Comparison of ENCODE assay signal across 14 mouse cellular contexts in the genomic region with DNA sequence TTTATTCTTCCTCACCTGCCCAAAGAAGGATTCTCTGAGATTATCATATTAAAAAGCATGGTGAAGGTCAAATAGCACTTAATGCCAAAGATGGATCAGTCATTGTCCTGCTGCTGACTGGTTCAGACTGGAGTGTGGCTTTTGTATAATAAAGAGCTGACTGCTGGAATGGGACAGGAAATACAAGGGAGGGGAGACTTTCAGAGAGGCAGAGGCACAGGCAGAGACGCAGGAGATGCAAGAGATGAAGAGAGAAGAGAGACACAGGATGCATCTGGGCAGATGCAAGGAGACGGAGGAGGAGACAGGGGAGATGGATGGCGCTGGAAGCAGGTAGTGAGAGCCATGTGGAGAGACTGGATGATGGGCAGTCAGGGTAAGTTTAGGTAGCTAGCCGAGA.
A peak's percentile ranks its signal among the peaks of the same experiment; 100 is the strongest.
DNase-seq lines count a peak whose midpoint lies in the region; ATAC-seq and TF ChIP-seq lines count a peak whose summit lies in the region.
"Had no signal": no experiment of that assay in that cellular context is flagged by ENCODE, and none has a peak within 500 bp of the region (broad histone marks: within the 10 kb centered on the region; RNA-seq: fewer than 3 reads in every experiment).

No protein-coding gene starts in this region.

- H3K27ac ChIP-seq in gastrocnemius, adult 2 months = no peak overlapping the region
- no peak overlapping the region for H3K27ac ChIP-seq in lung, embryonic 14.5 days (ENCODE audit: low read depth)
- H3K27ac ChIP-seq in liver, embryonic 15.5 days (replicated peaks) = no peak overlapping the region
- H3K27ac ChIP-seq: embryonic facial prominence, embryonic 15.5 days; forebrain, embryonic 15.5 days; hindbrain, embryonic 15.5 days; neural tube, embryonic 15.5 days had no signal

- no peak for DNase-seq in gastrocnemius, adult 2 months
- no peak for DNase-seq in gastrocnemius, adult 18-20 months (ENCODE audit: low spot score)
- DNase-seq in lung, embryonic 14.5 days = no peak
- DNase-seq in lung, postnatal 4 days = no peak
- DNase-seq in R1 (ENCODE audit: low read depth, low spot score) = peak; percentile 33
- no peak for DNase-seq in spleen, postnatal 10 days (ENCODE audit: low spot score in 2 of 2)
- DNase-seq in frontal cortex, postnatal 10 days (ENCODE audit: low spot score in 2 of 2) = no peak
- DNase-seq: gastrocnemius, postnatal 25 days; layer of hippocampus, adult 9-11 months had no signal

- intact Hi-C loops in gastrocnemius, adult 2 months (cut with DNase I) = no loop called here

- H3K27me3 ChIP-seq in lung, embryonic 14.5 days (ENCODE audit: insufficient read depth, low read length) = no peaks in the 10 kb centered on the region
- no peaks in the 10 kb centered on the region for H3K27me3 ChIP-seq in liver, embryonic 15.5 days
- H3K27me3 ChIP-seq: embryonic facial prominence, embryonic 15.5 days; forebrain, embryonic 15.5 days; hindbrain, embryonic 15.5 days; neural tube, embryonic 15.5 days had no signal

- no peak for ATAC-seq in lung, embryonic 14.5 days (ENCODE audit: insufficient read depth)
- ATAC-seq in liver, embryonic 15.5 days (ENCODE audit: insufficient read depth) = no peak
- ATAC-seq: forebrain, embryonic 15.5 days had no signal

- H3K4me1 ChIP-seq in lung, embryonic 14.5 days (ENCODE audit: insufficient read depth) = no peaks in the 10 kb centered on the region
- peaks cover 12% of the 10 kb centered on the region; the same call in 1 of the 2 replicates for H3K4me1 ChIP-seq in liver, embryonic 15.5 days (replicated peaks)
- H3K4me1 ChIP-seq: embryonic facial prominence, embryonic 15.5 days; forebrain, embryonic 15.5 days; hindbrain, embryonic 15.5 days; neural tube, embryonic 15.5 days had no signal

- 44% methylated on average over 4 of the region's 4 CpGs for WGBS in lung, embryonic 14.5 days
- WGBS in liver, embryonic 15.5 days (ENCODE audit: insufficient replicate concordance) = 48% methylated on average over 4 of the region's 4 CpGs

- TF ChIP-seq CTCF in gastrocnemius, adult 2 months (IDR thresholded peaks at IDR 0.05) = no peak
- TF ChIP-seq CTCF in lung, embryonic 14.5 days (IDR thresholded peaks at IDR 0.05; ENCODE audit: low read depth) = no peak

- peak overlapping the region; percentile 27; the same call in 1 of the 2 replicates for H3K4me2 ChIP-seq in lung, embryonic 14.5 days
- peak overlapping the region; percentile 48 for H3K4me2 ChIP-seq in liver, embryonic 15.5 days
- H3K4me2 ChIP-seq: embryonic facial prominence, embryonic 15.5 days; forebrain, embryonic 15.5 days; hindbrain, embryonic 15.5 days; neural tube, embryonic 15.5 days had no signal

- H3K4me3 ChIP-seq in gastrocnemius, adult 2 months = peak overlapping the region; percentile 63
- no peak overlapping the region for H3K4me3 ChIP-seq in lung, embryonic 14.5 days (ENCODE audit: low read depth, low read length)
- H3K4me3 ChIP-seq in liver, embryonic 15.5 days (replicated peaks) = no peak overlapping the region; the same call in 1 of the 2 replicates
- H3K4me3 ChIP-seq: embryonic facial prominence, embryonic 15.5 days; forebrain, embryonic 15.5 days; hindbrain, embryonic 15.5 days; neural tube, embryonic 15.5 days had no signal

- H3K9ac ChIP-seq in lung, embryonic 14.5 days = no peak overlapping the region
- H3K9ac ChIP-seq in liver, embryonic 15.5 days = no peak overlapping the region
- H3K9ac ChIP-seq: embryonic facial prominence, embryonic 15.5 days; forebrain, embryonic 15.5 days; hindbrain, embryonic 15.5 days; neural tube, embryonic 15.5 days had no signal

- no peaks in the 10 kb centered on the region for H3K36me3 ChIP-seq in lung, embryonic 14.5 days (ENCODE audit: insufficient read depth)
- no peaks in the 10 kb centered on the region for H3K36me3 ChIP-seq in liver, embryonic 15.5 days (replicated peaks)
- H3K36me3 ChIP-seq: embryonic facial prominence, embryonic 15.5 days; forebrain, embryonic 15.5 days; hindbrain, embryonic 15.5 days; neural tube, embryonic 15.5 days had no signal

- H3K9me3 ChIP-seq in lung, embryonic 14.5 days (ENCODE audit: low read depth, low read length) = no peaks in the 10 kb centered on the region
- H3K9me3 ChIP-seq in liver, embryonic 15.5 days (replicated peaks) = no peaks in the 10 kb centered on the region
- H3K9me3 ChIP-seq: embryonic facial prominence, embryonic 15.5 days; forebrain, embryonic 15.5 days; hindbrain, embryonic 15.5 days; neural tube, embryonic 15.5 days had no signal
